ENCODE assay signal across 7 mouse cellular contexts in the genomic region with DNA sequence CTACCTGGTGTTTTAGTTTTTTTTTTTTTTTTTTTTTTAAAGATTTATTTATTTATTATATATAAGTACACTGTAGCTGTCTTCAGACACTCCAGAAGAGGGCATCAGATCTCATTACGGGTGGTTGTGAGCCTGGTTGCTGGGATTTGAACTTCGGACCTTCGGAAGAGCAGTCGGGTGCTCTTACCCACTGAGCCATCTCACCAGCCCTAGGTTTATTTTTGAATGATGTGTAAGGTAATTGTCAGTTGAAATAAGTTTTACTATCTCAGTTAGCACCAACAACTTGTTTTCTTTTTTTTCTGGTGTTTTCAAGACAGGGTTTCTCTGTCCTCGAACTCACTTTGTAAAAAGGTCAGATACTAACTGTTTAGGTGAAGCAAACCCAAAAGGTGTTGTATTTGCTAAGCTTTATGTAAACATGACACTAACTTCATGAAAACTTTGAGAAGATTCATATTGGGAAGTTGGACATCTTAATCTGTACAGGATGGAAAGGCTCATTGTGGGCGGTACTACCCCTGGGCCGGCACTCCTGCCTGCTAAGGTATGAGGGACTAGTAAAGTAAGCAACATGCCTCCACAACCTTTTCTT. TPM values are rescaled to one million over a fixed set of nuclear protein-coding genes. Genes with fewer than 3 reads are reported as not detected.
DNase-seq lines count a peak whose midpoint lies in the region; ATAC-seq and TF ChIP-seq lines count a peak whose summit lies in the region.

No protein-coding gene starts in this region.

- peak; percentile 46 to 52 for DNase-seq in left cerebral cortex, postnatal 10 days (ENCODE audit: extremely low spot score in 1 of 2, low spot score in 2 of 2)
- DNase-seq in left cerebral cortex, postnatal 4 days = no peak
- peak; percentile 78 for DNase-seq in heart, embryonic 10.5 days (ENCODE audit: low spot score)
- DNase-seq in kidney, postnatal 4 days = peak; percentile 31 to 56

- ATAC-seq in midbrain, embryonic 16.5 days = peak; percentile 29
- ATAC-seq in frontal cortex, adult (ENCODE audit: low TSS enrichment) = no peak

- WGBS in heart, embryonic 10.5 days = 13% methylated on average over 7 of the region's 7 CpGs
- 8% methylated on average over 7 of the region's 7 CpGs for WGBS in midbrain, embryonic 16.5 days

- no peak overlapping the region for H3K9ac ChIP-seq in midbrain, embryonic 16.5 days (ENCODE audit: low read depth, low read length)

- no peak overlapping the region for H3K27ac ChIP-seq in bone marrow macrophage, adult 2 months (ENCODE audit: insufficient read depth, low read depth, low read length)
- no peak overlapping the region for H3K27ac ChIP-seq in heart, embryonic 10.5 days
- peak overlapping the region; percentile 50 for H3K27ac ChIP-seq in midbrain, embryonic 16.5 days (ENCODE audit: low read length)

- H3K4me2 ChIP-seq in midbrain, embryonic 16.5 days (ENCODE audit: low read length) = no peak overlapping the region

- H3K27me3 ChIP-seq in heart, embryonic 10.5 days (ENCODE audit: insufficient read depth, poor library complexity, severe bottlenecking) = no peaks in the 10 kb centered on the region
- no peaks in the 10 kb centered on the region for H3K27me3 ChIP-seq in midbrain, embryonic 16.5 days (ENCODE audit: control insufficient read depth, insufficient read depth, low read depth, low read length)

- TF ChIP-seq POLR2A in bone marrow macrophage, adult 2 months (IDR thresholded peaks at IDR 0.05; ENCODE audit: borderline replicate concordance, low read depth, low read length) = peak; percentile 90; the same call in 1 of the 2 replicates

- peaks cover 6% of the 10 kb centered on the region; the same call in 1 of the 2 replicates for H3K4me1 ChIP-seq in bone marrow macrophage, adult 2 months (ENCODE audit: control insufficient read depth, insufficient read depth, low read length)
- H3K4me1 ChIP-seq in heart, embryonic 10.5 days = peaks cover 8% of the 10 kb centered on the region
- H3K4me1 ChIP-seq in midbrain, embryonic 16.5 days (ENCODE audit: control insufficient read depth, insufficient read depth, low read length) = peaks cover 17% of the 10 kb centered on the region

- peaks cover 8% of the 10 kb centered on the region; the same call in 1 of the 2 replicates for H3K36me3 ChIP-seq in heart, embryonic 10.5 days
- H3K36me3 ChIP-seq in midbrain, embryonic 16.5 days (ENCODE audit: control insufficient read depth, insufficient read depth, low read length) = no peaks in the 10 kb centered on the region

- no peak overlapping the region for H3K4me3 ChIP-seq in bone marrow macrophage, adult 2 months (ENCODE audit: insufficient read depth, low read length)
- H3K4me3 ChIP-seq in heart, embryonic 10.5 days = no peak overlapping the region
- no peak overlapping the region for H3K4me3 ChIP-seq in midbrain, embryonic 16.5 days (ENCODE audit: low read depth, low read length)

- intact Hi-C loops in left cerebral cortex, postnatal 10 days (cut with DNase I) = no loop called here
- intact Hi-C loops in left cerebral cortex, postnatal 4 days (cut with DNase I) = no loop called here

- H3K9me3 ChIP-seq in heart, embryonic 10.5 days = no peaks in the 10 kb centered on the region
- H3K9me3 ChIP-seq in midbrain, embryonic 16.5 days (replicated peaks; ENCODE audit: control insufficient read depth, low read length, poor library complexity, severe bottlenecking) = no peaks in the 10 kb centered on the region

- TF ChIP-seq CTCF in bone marrow macrophage, adult 2 months (IDR thresholded peaks at IDR 0.05; ENCODE audit: low read depth, low read length) = no peak

RNA-seq across cellular contexts. Expression of gene Eapp, which starts 1.4 kb away (rescaled TPM):
- total RNA-seq in left cerebral cortex, postnatal 10 days (2021) = 10 to 100 TPM; 38.0 to 44.2 TPM
- 10 to 100 TPM; 47.3 to 55.0 TPM for total RNA-seq in left cerebral cortex, postnatal 4 days (2021)
- 45.7 and 58.2 TPM in 2 replicates for polyA plus RNA-seq in bone marrow macrophage, adult 2 months (2012; ENCODE audit: insufficient read depth, insufficient read length, missing spikeins)
- polyA plus RNA-seq in heart, embryonic 10.5 days (2016; fragmentation: Nextera tagmentation; extraction: Ambion mirVana) = 44.7 and 52.1 TPM in 2 replicates
- polyA plus RNA-seq in midbrain, embryonic 16.5 days (2015; fragmentation: Nextera tagmentation; extraction: Ambion mirVana) = 82.1 and 84.0 TPM in 2 replicates

RNA-seq across cellular contexts. Expression of gene Sptssa, which starts 40.7 kb away (rescaled TPM):
- total RNA-seq in left cerebral cortex, postnatal 10 days (2021) = 10 to 100 TPM; 43.8 to 44.2 TPM
- 10 to 100 TPM; 63.3 to 68.5 TPM for total RNA-seq in left cerebral cortex, postnatal 4 days (2021)
- 239 and 270 TPM in 2 replicates for polyA plus RNA-seq in bone marrow macrophage, adult 2 months (2012; ENCODE audit: insufficient read depth, insufficient read length, missing spikeins)
- 121 and 126 TPM in 2 replicates for polyA plus RNA-seq in heart, embryonic 10.5 days (2016; fragmentation: Nextera tagmentation; extraction: Ambion mirVana)
- polyA plus RNA-seq in midbrain, embryonic 16.5 days (2015; fragmentation: Nextera tagmentation; extraction: Ambion mirVana) = 202 and 208 TPM in 2 replicates
